Mouse (Mus musculus): ENCODE results near the gene Zfp90. TPM values are rescaled to one million over a fixed set of nuclear protein-coding genes. Genes with fewer than 3 reads are reported as not detected.

Zfp90 gene
- polyA plus RNA-seq, 1 experiment from 2014 or later, result 13.8 TPM

DNA sequence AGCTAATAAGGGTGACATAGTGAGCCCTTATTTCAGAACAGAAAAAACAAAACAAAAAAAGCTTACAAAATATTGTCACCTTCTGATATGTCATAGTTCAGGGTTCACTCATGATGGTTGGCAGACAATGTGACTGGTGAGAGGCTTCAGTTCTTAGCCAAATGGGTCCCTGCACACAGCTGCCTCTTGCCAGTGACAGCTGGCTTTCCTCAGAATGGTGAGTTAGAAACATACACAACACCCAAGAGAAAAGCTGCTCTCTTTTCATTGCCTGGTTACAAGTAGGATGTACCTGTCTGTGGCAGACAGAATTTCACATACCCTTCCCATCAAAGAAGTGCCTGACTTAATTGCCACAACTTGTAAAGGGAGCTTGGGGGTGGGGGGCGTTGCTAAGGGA lies 18.5 kb downstream of the Zfp90 start:
- no peak overlapping the region for H3K4me3 ChIP-seq
- ATAC-seq (ENCODE audit: insufficient number of reproducible peaks, low FRiP score), result no peak
- 0 out of 2 replicates have a peak, but pooled peaks cover 9% of the 10 kb centered on the region for H3K9me3 ChIP-seq (replicated peaks)
- H3K27ac ChIP-seq (ENCODE audit: poor library complexity, severe bottlenecking), result no peak overlapping the region
- no peak overlapping the region for H3K9ac ChIP-seq
- H3K4me1 ChIP-seq (replicated peaks), result no peaks in the 10 kb centered on the region
- WGBS, result 62% methylated on average over 1 of the region's 1 CpGs
- peak overlapping the region; percentile 65; the same call in 1 of the 2 replicates for H3K4me2 ChIP-seq
- H3K36me3 ChIP-seq, result no peaks in the 10 kb centered on the region
- peaks cover 15% of the 10 kb centered on the region; the same call in 1 of the 2 replicates for H3K27me3 ChIP-seq (replicated peaks)

DNA sequence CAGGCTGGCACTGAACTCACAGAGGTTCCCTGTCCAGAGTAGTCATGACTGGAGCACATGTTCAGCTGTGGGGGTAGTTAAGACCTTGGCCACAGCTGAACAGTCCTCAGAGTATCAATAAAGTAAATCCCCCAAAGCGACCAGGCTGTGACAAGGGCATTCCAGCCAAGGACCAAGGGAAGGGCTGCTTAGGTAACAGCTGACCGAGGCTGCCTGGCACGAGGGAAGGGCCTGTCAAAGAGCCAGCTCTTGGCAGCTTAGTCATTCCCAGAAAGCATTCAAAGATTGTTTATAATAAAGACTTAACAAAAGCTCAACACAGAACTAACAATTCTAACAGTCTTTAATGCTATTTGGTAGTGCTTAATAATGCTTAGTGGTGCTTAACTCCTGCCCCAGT lies 22.7 kb downstream of the Zfp90 start:
- H3K9ac ChIP-seq, result no peak overlapping the region
- 61% methylated on average over 3 of the region's 3 CpGs for WGBS
- H3K27ac ChIP-seq (ENCODE audit: poor library complexity, severe bottlenecking), result no peak overlapping the region
- no peaks in the 10 kb centered on the region for H3K4me1 ChIP-seq (replicated peaks)
- H3K4me2 ChIP-seq, result no peak overlapping the region
- no peaks in the 10 kb centered on the region for H3K9me3 ChIP-seq (replicated peaks)
- H3K36me3 ChIP-seq, result no peaks in the 10 kb centered on the region
- no peak overlapping the region for H3K4me3 ChIP-seq
- ATAC-seq (ENCODE audit: insufficient number of reproducible peaks, low FRiP score), result no peak
- no peaks in the 10 kb centered on the region for H3K27me3 ChIP-seq (replicated peaks)

GRCm38 (mm10) chr8:106440146-106440545 lies 25.0 kb downstream of the Zfp90 start:
- H3K4me1 ChIP-seq (replicated peaks), result no peaks in the 10 kb centered on the region
- no peaks in the 10 kb centered on the region for H3K36me3 ChIP-seq
- no peak overlapping the region for H3K27ac ChIP-seq (ENCODE audit: poor library complexity, severe bottlenecking)
- H3K27me3 ChIP-seq (replicated peaks), result no peaks in the 10 kb centered on the region
- H3K4me2 ChIP-seq, result no peak overlapping the region
- ATAC-seq (ENCODE audit: insufficient number of reproducible peaks, low FRiP score), result no peak
- no peak overlapping the region for H3K4me3 ChIP-seq
- no peaks in the 10 kb centered on the region for H3K9me3 ChIP-seq (replicated peaks)
- H3K9ac ChIP-seq, result no peak overlapping the region
- 76% methylated on average over 3 of the region's 3 CpGs for WGBS

DNA sequence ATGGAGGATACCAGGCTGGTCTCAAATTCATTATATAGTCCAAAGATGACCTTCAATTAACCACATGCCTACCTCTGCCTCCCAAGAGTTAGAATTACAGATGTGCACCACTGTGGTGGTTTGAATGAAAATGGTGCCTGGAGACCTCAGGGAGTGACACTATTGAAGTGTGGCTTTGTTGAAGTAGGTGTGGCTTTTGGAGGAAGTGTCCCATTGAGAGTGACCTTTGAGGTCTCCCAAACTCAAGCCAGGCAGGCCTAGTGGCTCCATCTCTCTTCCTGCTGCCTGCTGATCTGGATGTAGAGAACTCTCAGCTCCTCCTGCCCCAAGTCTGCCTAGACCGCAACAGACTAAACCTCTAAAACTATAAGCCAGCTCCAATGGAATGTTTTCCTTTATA lies 27.6 kb downstream of the Zfp90 start:
- H3K4me3 ChIP-seq, result no peak overlapping the region
- H3K4me2 ChIP-seq, result no peak overlapping the region
- H3K27me3 ChIP-seq (replicated peaks), result no peaks in the 10 kb centered on the region
- no peaks in the 10 kb centered on the region for H3K36me3 ChIP-seq
- 73% methylated on average over 1 of the region's 1 CpGs for WGBS
- no peaks in the 10 kb centered on the region for H3K9me3 ChIP-seq (replicated peaks)
- H3K4me1 ChIP-seq (replicated peaks), result no peaks in the 10 kb centered on the region
- H3K9ac ChIP-seq, result no peak overlapping the region
- no peak for ATAC-seq (ENCODE audit: insufficient number of reproducible peaks, low FRiP score)
- no peak overlapping the region for H3K27ac ChIP-seq (ENCODE audit: poor library complexity, severe bottlenecking)

- H3K9me3 ChIP-seq (replicated peaks), result no peaks in the 10 kb centered on the region
- no peak overlapping the region for H3K9ac ChIP-seq
- no peak overlapping the region for H3K4me2 ChIP-seq
- no peaks in the 10 kb centered on the region for H3K27me3 ChIP-seq (replicated peaks)
- H3K36me3 ChIP-seq, result no peaks in the 10 kb centered on the region
- ATAC-seq (ENCODE audit: insufficient number of reproducible peaks, low FRiP score), result no peak
- no peak overlapping the region for H3K4me3 ChIP-seq
- H3K27ac ChIP-seq (ENCODE audit: poor library complexity, severe bottlenecking), result no peak overlapping the region
- H3K4me1 ChIP-seq (replicated peaks), result no peaks in the 10 kb centered on the region
- 69% methylated on average over 6 of the region's 6 CpGs for WGBS
Measured at GRCm38 (mm10) chr8:106451301-106452085, 36.4 kb downstream of the Zfp90 start.

DNA sequence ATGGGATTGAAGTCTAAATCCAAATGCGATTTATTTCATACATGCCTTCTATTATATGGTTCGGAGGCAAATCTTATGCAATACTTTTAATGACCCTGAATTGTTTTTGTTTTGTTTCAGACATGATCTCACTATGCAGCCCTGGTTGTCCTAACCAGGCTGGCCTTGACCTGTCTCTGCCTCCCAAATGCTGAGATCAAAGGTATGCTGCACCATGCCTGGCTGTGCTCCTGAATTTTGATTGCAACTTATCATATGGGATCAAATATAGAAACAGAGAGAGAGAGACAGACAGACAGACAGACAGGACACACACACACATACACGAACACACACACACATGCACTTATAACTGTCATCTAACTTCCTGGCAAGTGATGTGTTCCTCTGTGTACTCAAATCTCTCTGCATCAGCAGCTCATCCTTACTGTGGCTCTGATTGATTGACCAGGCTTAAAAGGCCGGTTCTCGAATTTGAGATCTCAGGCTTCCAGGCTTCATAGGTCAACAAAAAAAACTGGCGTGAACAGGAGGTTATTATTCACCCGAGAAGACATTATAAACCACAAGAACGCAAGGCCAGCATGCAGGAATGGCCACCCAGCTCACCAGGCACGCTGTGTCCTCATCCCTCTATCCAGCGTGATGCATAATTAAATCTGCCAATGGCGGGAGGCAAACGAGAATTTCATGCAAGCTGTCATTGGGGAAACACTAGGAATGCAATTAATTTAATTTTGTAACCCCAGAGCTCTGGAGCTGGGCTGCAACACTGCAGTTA lies 37.8 kb downstream of the Zfp90 start:
- no peaks in the 10 kb centered on the region for H3K36me3 ChIP-seq
- H3K4me1 ChIP-seq (replicated peaks), result no peaks in the 10 kb centered on the region
- no peak for ATAC-seq (ENCODE audit: insufficient number of reproducible peaks, low FRiP score)
- H3K4me3 ChIP-seq, result no peak overlapping the region
- H3K27ac ChIP-seq (ENCODE audit: poor library complexity, severe bottlenecking), result no peak overlapping the region
- 73% methylated on average over 12 of the region's 12 CpGs for WGBS
- no peaks in the 10 kb centered on the region for H3K27me3 ChIP-seq (replicated peaks)
- no peak overlapping the region for H3K4me2 ChIP-seq
- H3K9me3 ChIP-seq (replicated peaks), result no peaks in the 10 kb centered on the region
- H3K9ac ChIP-seq, result no peak overlapping the region

GRCm38 (mm10) chr8:106454036-106454435 lies 38.9 kb downstream of the Zfp90 start:
- Histone ChIP-seq H3K4me2 (no peak overlapping the region), H3K27ac (ENCODE audit: poor library complexity, severe bottlenecking) (no peak overlapping the region), H3K9ac (no peak overlapping the region), H3K27me3 (replicated peaks) (no peaks in the 10 kb centered on the region), H3K4me1 (replicated peaks) (no peaks in the 10 kb centered on the region), H3K4me3 (no peak overlapping the region), H3K36me3 (no peaks in the 10 kb centered on the region), H3K9me3 (replicated peaks) (no peaks in the 10 kb centered on the region)
- ATAC-seq (ENCODE audit: insufficient number of reproducible peaks, low FRiP score), result no peak
- 65% methylated on average over 11 of the region's 11 CpGs for WGBS

DNA sequence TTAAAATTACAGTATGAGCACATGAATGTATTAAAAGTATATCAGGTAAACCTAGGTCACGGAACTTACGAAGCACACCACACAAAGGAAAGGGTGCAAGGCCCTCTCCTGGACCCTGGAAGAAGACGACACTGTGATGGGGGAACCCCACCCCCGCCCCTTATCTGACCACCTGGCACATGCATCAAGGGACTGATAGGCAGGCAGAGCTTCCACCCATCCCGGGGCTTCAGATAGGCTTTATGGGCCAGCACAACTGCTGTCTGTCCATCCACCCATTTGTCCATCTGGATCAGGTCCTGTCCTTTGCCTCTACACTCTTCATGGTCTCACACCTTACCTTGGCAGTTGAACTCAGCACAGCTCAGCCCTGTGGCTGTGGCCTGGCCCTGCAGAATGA lies 47.0 kb downstream of the Zfp90 start:
- 50% methylated on average over 5 of the region's 5 CpGs for WGBS
- Histone ChIP-seq H3K4me2 (no peak overlapping the region), H3K4me3 (no peak overlapping the region), H3K27ac (ENCODE audit: poor library complexity, severe bottlenecking) (no peak overlapping the region), H3K27me3 (replicated peaks) (no peaks in the 10 kb centered on the region), H3K9ac (no peak overlapping the region), H3K36me3 (no peaks in the 10 kb centered on the region), H3K4me1 (replicated peaks) (peaks cover 23% of the 10 kb centered on the region), H3K9me3 (replicated peaks) (0 out of 2 replicates have a peak, but pooled peaks cover 3% of the 10 kb centered on the region)
- no peak for ATAC-seq (ENCODE audit: insufficient number of reproducible peaks, low FRiP score)

DNA sequence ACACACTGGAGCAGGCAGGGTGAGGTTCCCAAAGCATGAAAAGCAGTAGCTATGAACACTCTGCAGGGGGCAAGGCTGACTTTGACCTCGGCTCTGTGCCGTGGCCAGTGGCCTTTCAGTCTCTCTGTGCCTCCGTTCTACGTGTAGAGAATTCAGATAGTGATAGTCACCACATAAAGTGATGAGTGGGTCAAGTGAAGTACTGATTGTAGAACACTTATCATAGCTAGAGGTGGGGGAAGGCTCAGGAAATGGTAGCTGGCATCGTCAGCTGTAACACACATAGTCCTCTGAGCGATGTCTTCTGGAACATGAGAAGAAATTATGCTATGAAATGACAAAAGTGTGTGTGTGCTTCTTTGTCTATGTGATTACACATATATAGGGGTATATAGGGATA lies 48.7 kb downstream of the Zfp90 start:
- no peaks in the 10 kb centered on the region for H3K27me3 ChIP-seq (replicated peaks)
- peaks cover 23% of the 10 kb centered on the region for H3K4me1 ChIP-seq (replicated peaks)
- H3K4me3 ChIP-seq, result no peak overlapping the region
- no peak for ATAC-seq (ENCODE audit: insufficient number of reproducible peaks, low FRiP score)
- no peak overlapping the region for H3K4me2 ChIP-seq
- H3K9ac ChIP-seq, result no peak overlapping the region
- 0 out of 2 replicates have a peak, but pooled peaks cover 3% of the 10 kb centered on the region for H3K9me3 ChIP-seq (replicated peaks)
- 32% methylated on average over 6 of the region's 6 CpGs for WGBS
- no peak overlapping the region for H3K27ac ChIP-seq (ENCODE audit: poor library complexity, severe bottlenecking)
- H3K36me3 ChIP-seq, result no peaks in the 10 kb centered on the region

DNA sequence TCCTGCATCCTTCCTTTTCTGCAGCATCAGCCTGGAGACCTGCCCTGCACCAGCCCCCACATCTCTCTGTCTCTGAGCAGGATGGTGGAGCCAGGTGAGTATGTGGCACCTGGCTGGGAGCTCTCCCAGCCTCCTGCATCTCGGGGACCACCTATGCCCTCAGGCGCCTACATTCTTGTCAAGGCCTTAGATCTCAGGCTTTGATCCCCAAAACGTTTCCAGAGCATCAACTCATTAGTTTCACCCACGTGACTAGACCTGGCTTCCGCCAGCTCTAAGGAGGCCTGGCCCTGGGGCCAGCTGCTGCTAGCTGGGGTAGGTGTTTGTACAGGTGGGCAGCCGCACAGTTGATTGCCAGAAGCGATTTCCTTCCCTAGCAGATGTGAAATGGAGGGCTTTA lies 54.4 kb downstream of the Zfp90 start:
- Histone ChIP-seq H3K36me3 (no peaks in the 10 kb centered on the region), H3K4me3 (no peak overlapping the region), H3K9me3 (replicated peaks) (0 out of 2 replicates have a peak, but pooled peaks cover 3% of the 10 kb centered on the region), H3K9ac (no peak overlapping the region), H3K27me3 (replicated peaks) (no peaks in the 10 kb centered on the region), H3K4me1 (replicated peaks) (no peaks in the 10 kb centered on the region), H3K4me2 (no peak overlapping the region), H3K27ac (ENCODE audit: poor library complexity, severe bottlenecking) (no peak overlapping the region)
- 60% methylated on average over 7 of the region's 7 CpGs for WGBS
- no peak for ATAC-seq (ENCODE audit: insufficient number of reproducible peaks, low FRiP score)

DNA sequence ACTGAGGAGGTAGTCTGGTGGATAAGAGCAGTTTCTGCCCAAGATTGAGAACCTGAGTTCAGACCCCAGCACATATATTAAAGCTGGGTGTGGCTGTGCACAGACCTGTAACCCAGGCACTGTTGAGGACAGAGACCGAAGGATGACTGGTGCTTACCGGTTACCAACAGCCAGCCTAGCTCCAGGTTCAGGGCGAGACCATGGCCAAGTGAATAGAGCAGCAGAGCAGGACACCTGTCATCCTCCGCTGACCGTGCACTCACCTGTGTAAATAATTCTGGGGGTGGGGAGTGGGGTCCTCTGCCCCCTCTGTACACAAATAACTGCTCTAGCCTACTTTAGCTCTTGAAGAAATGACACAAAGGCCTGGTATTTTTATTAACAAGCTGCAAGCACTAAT lies 58.9 kb downstream of the Zfp90 start:
- H3K4me1 ChIP-seq (replicated peaks), result no peaks in the 10 kb centered on the region
- H3K9me3 ChIP-seq (replicated peaks), result peaks cover 7% of the 10 kb centered on the region; the same call in 1 of the 2 replicates
- no peak overlapping the region for H3K4me3 ChIP-seq
- 89% methylated on average over 5 of the region's 5 CpGs for WGBS
- ATAC-seq (ENCODE audit: insufficient number of reproducible peaks, low FRiP score), result no peak
- H3K27me3 ChIP-seq (replicated peaks), result no peaks in the 10 kb centered on the region
- no peak overlapping the region for H3K9ac ChIP-seq
- no peak overlapping the region for H3K4me2 ChIP-seq
- no peak overlapping the region for H3K27ac ChIP-seq (ENCODE audit: poor library complexity, severe bottlenecking)
- no peaks in the 10 kb centered on the region for H3K36me3 ChIP-seq

Measured in heart, embryonic 12.5 days (tissue).